Mouse (Mus musculus) layer of hippocampus, postnatal 14 days (tissue): ENCODE data around the gene Sntg2. TPM values are rescaled to one million over a fixed set of nuclear protein-coding genes. Genes with fewer than 3 reads are reported as not detected.

ENCODE experiments used
- DNase-seq, 2 experiments: peaks; one replicate each; pipeline ENCODE4 v3.0.0; 2021 to 2022; ENCODE audit warnings: low spot score in 2 of 2, mixed read lengths in 1 of 2
- long read RNA-seq, 2 experiments: library from polyadenylated mRNA; stranded (forward); transcript quantifications; one replicate each; pipeline ENCODE4 v2.0.0; 2021
- total RNA-seq, 2 experiments: library from RNA; stranded (reverse); gene quantifications; 2 replicates each; pipeline ENCODE4 v1.2.3; 2021

Gene Sntg2
- 1 to 10 TPM; 3.1 to 4.9 TPM for total RNA-seq
- long read RNA-seq, experiment 1, partial matches to known transcripts, result 0 of 4 reads
- long read RNA-seq, experiment 1, other reads (novel, unspliced or antisense), result 2 of 4 reads
- long read RNA-seq, experiment 2, partial matches to known transcripts, result 1 of 6 reads
- long read RNA-seq, experiment 2, other reads (novel, unspliced or antisense), result 2 of 6 reads

GRCm38 (mm10) chr12:30372933-30373501 lies at the start of gene Sntg2:
Gene Sntg2, minus strand, starts transcription at chr12:30373375.
- peak; percentile 58 to 70 for DNase-seq

- DNase-seq, result no peak
Measured at GRCm38 (mm10) chr12:30416547-30416946, 43.4 kb upstream of the Sntg2 start.

GRCm38 (mm10) chr12:30415981-30416380 lies 42.8 kb upstream of the Sntg2 start:
- no peak for DNase-seq

- DNase-seq, result no peak
Measured at GRCm38 (mm10) chr12:30402651-30403050, 29.5 kb upstream of the Sntg2 start.

GRCm38 (mm10) chr12:30400531-30400930 lies 27.4 kb upstream of the Sntg2 start:
- DNase-seq, result no peak

- no peak for DNase-seq
Measured at GRCm38 (mm10) chr12:30400114-30400513, 26.9 kb upstream of the Sntg2 start.

- no peak for DNase-seq
Measured at GRCm38 (mm10) chr12:30372293-30372692, 882 bp downstream of the Sntg2 start.

- peak; percentile 89 to 90 for DNase-seq
Measured at GRCm38 (mm10) chr12:30369786-30370185, 3.4 kb downstream of the Sntg2 start.

GRCm38 (mm10) chr12:30369141-30369540 lies 4.0 kb downstream of the Sntg2 start:
- no peak for DNase-seq

- no peak for DNase-seq
Measured at GRCm38 (mm10) chr12:30362306-30362705, 10.9 kb downstream of the Sntg2 start.

- DNase-seq, result no peak
Measured at GRCm38 (mm10) chr12:30357666-30358065, 15.5 kb downstream of the Sntg2 start.

- DNase-seq, result no peak
Measured at GRCm38 (mm10) chr12:30352393-30352792, 20.8 kb downstream of the Sntg2 start.

GRCm38 (mm10) chr12:30348036-30348435 lies 25.1 kb downstream of the Sntg2 start:
- no peak for DNase-seq

- DNase-seq, result no peak
Measured at GRCm38 (mm10) chr12:30347284-30347683, 25.9 kb downstream of the Sntg2 start.

- no peak for DNase-seq
Measured at GRCm38 (mm10) chr12:30344806-30345205, 28.4 kb downstream of the Sntg2 start.

GRCm38 (mm10) chr12:30336301-30336700 lies 36.9 kb downstream of the Sntg2 start:
- DNase-seq, result no peak

- DNase-seq, result no peak
Measured at GRCm38 (mm10) chr12:30334502-30334901, 38.7 kb downstream of the Sntg2 start.

- DNase-seq, result no peak
Measured at GRCm38 (mm10) chr12:30317971-30318370, 55.2 kb downstream of the Sntg2 start.

- DNase-seq, result no peak
Measured at GRCm38 (mm10) chr12:30313021-30313420, 60.2 kb downstream of the Sntg2 start.

- DNase-seq, result peak; percentile 8 to 48
Measured at GRCm38 (mm10) chr12:30308197-30308939, 64.8 kb downstream of the Sntg2 start.

GRCm38 (mm10) chr12:30292724-30293560 lies 80.2 kb downstream of the Sntg2 start:
- no peak for DNase-seq
